Mouse (Mus musculus) left cerebral cortex, adult 11 months (tissue): Measurements from ENCODE around the gene Actr3.

Source experiments
- DNase-seq: peaks from one replicate; pipeline ENCODE4 v3.0.0; 2022; ENCODE audit warnings: low spot score

Actr3 gene

GRCm38 (mm10) chr1:125351416-125352037, 84.0 kb downstream of the Actr3 start:
- no peak for DNase-seq

GRCm38 (mm10) chr1:125350843-125351242, 84.7 kb downstream of the Actr3 start:
- no peak for DNase-seq

- no peak for DNase-seq
These were observed 89.7 kb downstream of the Actr3 start for GRCm38 (mm10) chr1:125345854-125346253.

GRCm38 (mm10) chr1:125345448-125345847, 90.1 kb downstream of the Actr3 start:
- no peak for DNase-seq

- no peak for DNase-seq
These were observed 92.4 kb downstream of the Actr3 start for GRCm38 (mm10) chr1:125343105-125343504.
